Mouse (Mus musculus): ENCODE measurements around the gene Cd300a. TPM values are rescaled to one million over a fixed set of nuclear protein-coding genes. Genes with fewer than 3 reads are reported as not detected.

Cd300a gene
- 2.2 and 3.9 TPM in 2 replicates for polyA plus RNA-seq (2012; rRNA removed; ENCODE audit: low replicate concordance)

GRCm38 (mm10) chr11:114889991-114890518, at the start of gene Cd300a:
Gene Cd300a, plus strand, starts transcription at chr11:114890041.

GRCm38 (mm10) chr11:114850452-114851268, 39.2 kb upstream of the Cd300a start, which contains the start of gene Gprc5c:
Gene Gprc5c, plus strand, starts transcription at chr11:114851152.

GRCm38 (mm10) chr11:114934144-114934543, 44.3 kb downstream of the Cd300a start, which contains the start of gene Cd300lb:
Gene Cd300lb, minus strand, starts transcription at chr11:114934386.

Other genes starting within 250 kb of the Cd300a start
- 234 and 324 TPM in 2 replicates for gene Rpl38, start 221.5 kb upstream of the Cd300a start, polyA plus RNA-seq (2012; rRNA removed; ENCODE audit: low replicate concordance)
- gene Ttyh2, start 214.6 kb upstream of the Cd300a start, polyA plus RNA-seq (2012; rRNA removed; ENCODE audit: low replicate concordance): 76.9 and 89.5 TPM in 2 replicates
- gene Dnaic2, start 162.6 kb upstream of the Cd300a start, polyA plus RNA-seq (2012; rRNA removed; ENCODE audit: low replicate concordance): 2.2 and 2.9 TPM in 2 replicates
- 3.1 and 4.7 TPM in 2 replicates for gene Kif19a, start 124.7 kb upstream of the Cd300a start, polyA plus RNA-seq (2012; rRNA removed; ENCODE audit: low replicate concordance)
- 1.3 and 3.0 TPM in 2 replicates for gene Btbd17, start 94.1 kb upstream of the Cd300a start, polyA plus RNA-seq (2012; rRNA removed; ENCODE audit: low replicate concordance)
- gene Gpr142, start 91.1 kb upstream of the Cd300a start, polyA plus RNA-seq (2012; rRNA removed; ENCODE audit: low replicate concordance): not detected in 2 replicates
- gene Gprc5c, start 38.9 kb upstream of the Cd300a start, polyA plus RNA-seq (2012; rRNA removed; ENCODE audit: low replicate concordance): 37.4 and 56.3 TPM in 2 replicates
- 2.9 and 6.2 TPM in 2 replicates for gene Cd300lb, start 44.3 kb downstream of the Cd300a start, polyA plus RNA-seq (2012; rRNA removed; ENCODE audit: low replicate concordance)
- gene Cd300c, start 79.1 kb downstream of the Cd300a start, polyA plus RNA-seq (2012; rRNA removed; ENCODE audit: low replicate concordance): 4.5 and 5.2 TPM in 2 replicates
- 4.0 and 8.5 TPM in 2 replicates for gene Cd300ld, start 99.9 kb downstream of the Cd300a start, polyA plus RNA-seq (2012; rRNA removed; ENCODE audit: low replicate concordance)
- gene Cd300c2, start 111.8 kb downstream of the Cd300a start, polyA plus RNA-seq (2012; rRNA removed; ENCODE audit: low replicate concordance): 7.9 and 11.0 TPM in 2 replicates
- gene Cd300ld2, start 126.2 kb downstream of the Cd300a start, polyA plus RNA-seq (2012; rRNA removed; ENCODE audit: low replicate concordance): 2.8 and 5.3 TPM in 2 replicates
- gene Cd300ld4, start 137.0 kb downstream of the Cd300a start, polyA plus RNA-seq (2012; rRNA removed; ENCODE audit: low replicate concordance): 8.4 and 32.3 TPM in 2 replicates
- gene Cd300ld5, start 147.7 kb downstream of the Cd300a start, polyA plus RNA-seq (2012; rRNA removed; ENCODE audit: low replicate concordance): 20.6 and 34.4 TPM in 2 replicates
- gene Cd300ld3, start 158.4 kb downstream of the Cd300a start, polyA plus RNA-seq (2012; rRNA removed; ENCODE audit: low replicate concordance): 72.5 and 131 TPM in 2 replicates
- 0.13 and 0.66 TPM in 2 replicates for gene Cd300e, start 172.1 kb downstream of the Cd300a start, polyA plus RNA-seq (2012; rRNA removed; ENCODE audit: low replicate concordance)
- gene Rab37, start 201.4 kb downstream of the Cd300a start, polyA plus RNA-seq (2012; rRNA removed; ENCODE audit: low replicate concordance): 4.9 and 6.1 TPM in 2 replicates
- gene Cd300lf, start 244.0 kb downstream of the Cd300a start, polyA plus RNA-seq (2012; rRNA removed; ENCODE audit: low replicate concordance): 3.5 and 3.7 TPM in 2 replicates

Data from mammary gland, adult 2 months (tissue).